Mouse (Mus musculus): ENCODE measurements around the gene Ubr2. TPM values are rescaled to one million over a fixed set of nuclear protein-coding genes. Genes with fewer than 3 reads are reported as not detected.

Ubr2 gene
- polyA plus RNA-seq, 1 experiment, result 39.3 TPM

- TF ChIP-seq POLR2A (IDR thresholded peaks at IDR 0.05; ENCODE audit: insufficient read depth, low read length), result no peak
- no peak for TF ChIP-seq CTCF (IDR thresholded peaks at IDR 0.05; ENCODE audit: low read depth, low read length)
- TF ChIP-seq EP300 (IDR thresholded peaks at IDR 0.05; ENCODE audit: insufficient read depth, low read depth, low read length), result no peak
- Histone ChIP-seq H3K27ac (ENCODE audit: insufficient read depth, low read length) (peak overlapping the region; percentile 76), H3K4me3 (ENCODE audit: low read depth, low read length) (no peak overlapping the region), H3K4me1 (ENCODE audit: control insufficient read depth, insufficient read depth, low read length) (peaks cover 8% of the 10 kb centered on the region), H3K9ac (ENCODE audit: low read depth, poor library complexity, severe bottlenecking) (no peak overlapping the region), H3K27me3 (ENCODE audit: control insufficient read depth, insufficient read depth, low read length, poor library complexity, severe bottlenecking) (no peaks in the 10 kb centered on the region), H3K9me3 (replicated peaks; ENCODE audit: control insufficient read depth, insufficient read depth, low read length, poor library complexity, severe bottlenecking) (no peaks in the 10 kb centered on the region), H3K36me3 (ENCODE audit: control insufficient read depth, insufficient read depth, low read length, poor library complexity, severe bottlenecking) (peaks cover 12% of the 10 kb centered on the region)
These were observed 80.5 kb downstream of the Ubr2 start for GRCm38 (mm10) chr17:46929897-46930296.

GRCm38 (mm10) chr17:46929277-46929676, 81.1 kb downstream of the Ubr2 start:
- peaks cover 8% of the 10 kb centered on the region for H3K4me1 ChIP-seq (ENCODE audit: control insufficient read depth, insufficient read depth, low read length)
- no peak overlapping the region for H3K9ac ChIP-seq (ENCODE audit: low read depth, poor library complexity, severe bottlenecking)
- H3K27me3 ChIP-seq (ENCODE audit: control insufficient read depth, insufficient read depth, low read length, poor library complexity, severe bottlenecking), result no peaks in the 10 kb centered on the region
- no peak for TF ChIP-seq POLR2A (IDR thresholded peaks at IDR 0.05; ENCODE audit: insufficient read depth, low read length)
- TF ChIP-seq EP300 (IDR thresholded peaks at IDR 0.05; ENCODE audit: insufficient read depth, low read depth, low read length), result no peak
- no peak for TF ChIP-seq CTCF (IDR thresholded peaks at IDR 0.05; ENCODE audit: low read depth, low read length)
- H3K36me3 ChIP-seq (ENCODE audit: control insufficient read depth, insufficient read depth, low read length, poor library complexity, severe bottlenecking), result peaks cover 10% of the 10 kb centered on the region
- no peaks in the 10 kb centered on the region for H3K9me3 ChIP-seq (replicated peaks; ENCODE audit: control insufficient read depth, insufficient read depth, low read length, poor library complexity, severe bottlenecking)
- peak overlapping the region; percentile 76 for H3K27ac ChIP-seq (ENCODE audit: insufficient read depth, low read length)
- H3K4me3 ChIP-seq (ENCODE audit: low read depth, low read length), result no peak overlapping the region

GRCm38 (mm10) chr17:46927781-46928180, 82.6 kb downstream of the Ubr2 start:
- TF ChIP-seq POLR2A (IDR thresholded peaks at IDR 0.05; ENCODE audit: insufficient read depth, low read length) (no peak), CTCF (IDR thresholded peaks at IDR 0.05; ENCODE audit: low read depth, low read length) (no peak), EP300 (IDR thresholded peaks at IDR 0.05; ENCODE audit: insufficient read depth, low read depth, low read length) (no peak)
- Histone ChIP-seq H3K27ac (ENCODE audit: insufficient read depth, low read length) (no peak overlapping the region), H3K27me3 (ENCODE audit: control insufficient read depth, insufficient read depth, low read length, poor library complexity, severe bottlenecking) (no peaks in the 10 kb centered on the region), H3K4me1 (ENCODE audit: control insufficient read depth, insufficient read depth, low read length) (peaks cover 8% of the 10 kb centered on the region), H3K4me3 (ENCODE audit: low read depth, low read length) (no peak overlapping the region), H3K36me3 (ENCODE audit: control insufficient read depth, insufficient read depth, low read length, poor library complexity, severe bottlenecking) (peaks cover 2% of the 10 kb centered on the region; the same call in 1 of the 2 replicates), H3K9me3 (replicated peaks; ENCODE audit: control insufficient read depth, insufficient read depth, low read length, poor library complexity, severe bottlenecking) (no peaks in the 10 kb centered on the region), H3K9ac (ENCODE audit: low read depth, poor library complexity, severe bottlenecking) (no peak overlapping the region)

GRCm38 (mm10) chr17:46926941-46927340, 83.4 kb downstream of the Ubr2 start:
- Histone ChIP-seq H3K9me3 (replicated peaks; ENCODE audit: control insufficient read depth, insufficient read depth, low read length, poor library complexity, severe bottlenecking) (no peaks in the 10 kb centered on the region), H3K4me1 (ENCODE audit: control insufficient read depth, insufficient read depth, low read length) (peaks cover 8% of the 10 kb centered on the region), H3K9ac (ENCODE audit: low read depth, poor library complexity, severe bottlenecking) (no peak overlapping the region), H3K4me3 (ENCODE audit: low read depth, low read length) (no peak overlapping the region), H3K27me3 (ENCODE audit: control insufficient read depth, insufficient read depth, low read length, poor library complexity, severe bottlenecking) (no peaks in the 10 kb centered on the region), H3K36me3 (ENCODE audit: control insufficient read depth, insufficient read depth, low read length, poor library complexity, severe bottlenecking) (no peaks in the 10 kb centered on the region), H3K27ac (ENCODE audit: insufficient read depth, low read length) (peak overlapping the region; percentile 5)
- TF ChIP-seq EP300 (IDR thresholded peaks at IDR 0.05; ENCODE audit: insufficient read depth, low read depth, low read length) (no peak), CTCF (IDR thresholded peaks at IDR 0.05; ENCODE audit: low read depth, low read length) (no peak), POLR2A (IDR thresholded peaks at IDR 0.05; ENCODE audit: insufficient read depth, low read length) (no peak)

GRCm38 (mm10) chr17:46926192-46926591, 84.2 kb downstream of the Ubr2 start:
- Histone ChIP-seq H3K36me3 (ENCODE audit: control insufficient read depth, insufficient read depth, low read length, poor library complexity, severe bottlenecking) (no peaks in the 10 kb centered on the region), H3K27me3 (ENCODE audit: control insufficient read depth, insufficient read depth, low read length, poor library complexity, severe bottlenecking) (no peaks in the 10 kb centered on the region), H3K4me3 (ENCODE audit: low read depth, low read length) (no peak overlapping the region), H3K9me3 (replicated peaks; ENCODE audit: control insufficient read depth, insufficient read depth, low read length, poor library complexity, severe bottlenecking) (no peaks in the 10 kb centered on the region), H3K4me1 (ENCODE audit: control insufficient read depth, insufficient read depth, low read length) (peaks cover 8% of the 10 kb centered on the region), H3K9ac (ENCODE audit: low read depth, poor library complexity, severe bottlenecking) (no peak overlapping the region), H3K27ac (ENCODE audit: insufficient read depth, low read length) (no peak overlapping the region)
- TF ChIP-seq EP300 (IDR thresholded peaks at IDR 0.05; ENCODE audit: insufficient read depth, low read depth, low read length), result no peak
- TF ChIP-seq CTCF (IDR thresholded peaks at IDR 0.05; ENCODE audit: low read depth, low read length), result no peak
- no peak for TF ChIP-seq POLR2A (IDR thresholded peaks at IDR 0.05; ENCODE audit: insufficient read depth, low read length)

- Histone ChIP-seq H3K4me1 (ENCODE audit: control insufficient read depth, insufficient read depth, low read length) (no peaks in the 10 kb centered on the region), H3K9me3 (replicated peaks; ENCODE audit: control insufficient read depth, insufficient read depth, low read length, poor library complexity, severe bottlenecking) (no peaks in the 10 kb centered on the region), H3K9ac (ENCODE audit: low read depth, poor library complexity, severe bottlenecking) (no peak overlapping the region), H3K27me3 (ENCODE audit: control insufficient read depth, insufficient read depth, low read length, poor library complexity, severe bottlenecking) (no peaks in the 10 kb centered on the region), H3K36me3 (ENCODE audit: control insufficient read depth, insufficient read depth, low read length, poor library complexity, severe bottlenecking) (no peaks in the 10 kb centered on the region), H3K4me3 (ENCODE audit: low read depth, low read length) (no peak overlapping the region), H3K27ac (ENCODE audit: insufficient read depth, low read length) (no peak overlapping the region)
- no peak for TF ChIP-seq EP300 (IDR thresholded peaks at IDR 0.05; ENCODE audit: insufficient read depth, low read depth, low read length)
- TF ChIP-seq CTCF (IDR thresholded peaks at IDR 0.05; ENCODE audit: low read depth, low read length), result no peak
- no peak for TF ChIP-seq POLR2A (IDR thresholded peaks at IDR 0.05; ENCODE audit: insufficient read depth, low read length)
These were observed 89.5 kb downstream of the Ubr2 start for GRCm38 (mm10) chr17:46920855-46921254.
